Mouse (Mus musculus) ES-E14 (cell line): ENCODE data around the gene Fosl2. TPM values are rescaled to one million over a fixed set of nuclear protein-coding genes. Genes with fewer than 3 reads are reported as not detected.

Source experiments
- DNase-seq: peaks from one replicate; pipeline ENCODE4 v3.0.0-alpha.2; 2013; ENCODE audit warnings: low read depth, low spot score
- H3K27ac ChIP-seq: 2 replicates; pipeline ENCODE4 v1.5.1; 2012; ENCODE audit warnings: low read depth, mild to moderate bottlenecking, low read length, moderate library complexity, mixed read lengths; ENCODE audit not compliant: poor library complexity, insufficient read depth, severe bottlenecking
- H3K36me3 ChIP-seq: 2 replicates; pipeline ENCODE4 v1.6.1; 2012; ENCODE audit warnings: mild to moderate bottlenecking, low read length, moderate library complexity, mixed read lengths; ENCODE audit not compliant: control insufficient read depth, poor library complexity, insufficient read depth, severe bottlenecking
- H3K4me1 ChIP-seq, 2 experiments: fragments of 150-350 bp in 1 of 2; sonication (generic) in 1 of 2; 2 replicates each; pipeline ENCODE4 v1.6.1; 2012; ENCODE audit warnings: low read length in 2 of 2, mild to moderate bottlenecking in 1 of 2, mixed read lengths in 1 of 2; ENCODE audit not compliant: control insufficient read depth in 2 of 2, insufficient read depth in 2 of 2, poor library complexity in 1 of 2
- H3K4me3 ChIP-seq, 2 experiments: fragments of 150-350 bp in 1 of 2; sonication (generic) in 1 of 2; 2 replicates each; pipeline ENCODE4 v1.5.1; 2012; ENCODE audit warnings: low read length in 2 of 2, low read depth in 1 of 2, mild to moderate bottlenecking in 1 of 2, mixed read lengths in 1 of 2; ENCODE audit not compliant: insufficient read depth in 1 of 2, poor library complexity in 1 of 2, severe bottlenecking in 1 of 2
- H3K9ac ChIP-seq: 2 replicates; pipeline ENCODE4 v1.6.1; 2012; ENCODE audit warnings: low read depth, mild to moderate bottlenecking, low read length, mixed read lengths; ENCODE audit not compliant: poor library complexity, insufficient read depth, severe bottlenecking
- H3K9me3 ChIP-seq: fragments of 150-350 bp; sonication (generic); 2 replicates; pipeline ENCODE4 v1.6.1; 2012; ENCODE audit warnings: low read depth, mild to moderate bottlenecking, low read length; ENCODE audit not compliant: control insufficient read depth, insufficient read depth
- CHD2 ChIP-seq: IDR thresholded peaks from 2 replicates; pipeline ENCODE4 v1.6.1; 2014; ENCODE audit warnings: mild to moderate bottlenecking, low read depth, low read length, inconsistent platforms
- HCFC1 ChIP-seq: IDR thresholded peaks from 2 replicates; pipeline ENCODE4 v1.6.1; 2012; ENCODE audit warnings: low read length, inconsistent platforms, borderline replicate concordance; ENCODE audit not compliant: insufficient read depth
- MAFK ChIP-seq: IDR thresholded peaks from 2 replicates; pipeline ENCODE4 v1.6.1; 2014; ENCODE audit warnings: mild to moderate bottlenecking, low read depth, low read length, inconsistent platforms; ENCODE audit not compliant: insufficient read depth
- ZC3H11A ChIP-seq: IDR thresholded peaks from 2 replicates; pipeline ENCODE4 v1.6.1; 2012; ENCODE audit warnings: low read depth, mild to moderate bottlenecking, inconsistent platforms, low read length, borderline replicate concordance
- ZNF384 ChIP-seq: IDR thresholded peaks from 2 replicates; pipeline ENCODE4 v1.6.1; 2012; ENCODE audit warnings: low read depth, low read length, inconsistent platforms
- in situ Hi-C, 2 experiments: fragments of 600-800 bp; cut with MboI; formaldehyde crosslinking; loops; one replicate each; pipeline ENCODE4 v1.15.1; 2025; ENCODE audit warnings: low sequenced_read_pairs in 2 of 2, inconsistent platforms in 1 of 2; ENCODE audit not compliant: unreplicated experiment in 2 of 2
- total RNA-seq: library from RNA; depleted of rRNA; stranded (reverse); fragments of 300-350 nt; gene quantifications from 2 replicates; pipeline ENCODE4 v1.2.3, GENCODE M21; 2012

The Fosl2 gene
- total RNA-seq, 1 experiment = 15.0 TPM

DNA sequence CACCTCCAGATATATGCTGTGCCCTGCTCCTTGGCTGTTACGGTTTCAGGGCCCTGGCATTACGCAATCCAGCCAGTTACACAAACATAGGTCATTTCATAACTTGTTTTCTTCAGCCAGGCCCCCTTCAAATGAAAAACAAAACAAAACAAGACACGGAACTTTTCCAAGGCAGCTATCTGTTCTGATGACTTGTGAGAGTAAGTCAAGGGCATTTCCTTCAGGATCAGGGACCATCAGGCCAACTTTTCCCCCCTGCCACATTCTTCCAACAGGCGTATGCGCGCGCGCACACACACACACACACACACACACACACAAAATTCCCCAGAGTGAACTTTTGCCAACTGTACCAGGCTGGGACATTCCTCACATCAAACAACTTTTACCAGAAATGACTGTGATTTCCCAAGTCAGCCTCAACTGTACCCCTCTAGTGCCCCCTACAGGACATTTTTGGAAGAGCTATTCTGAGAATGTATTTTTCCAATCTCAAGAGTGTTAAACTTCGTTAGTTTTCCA, 4.0 kb downstream of the Fosl2 start:
- no peak overlapping the region for H3K27ac ChIP-seq
- TF ChIP-seq HCFC1 (no peak), CHD2 (no peak), ZC3H11A (peak; percentile 35; the same call in 1 of the 2 replicates)
- no peak overlapping the region for H3K4me3 ChIP-seq
- H3K9me3 ChIP-seq = no peaks in the 10 kb centered on the region
- in situ Hi-C loops = loop anchor here in 1 of 2 experiments (10.0 kb wide), 1 partner anchor 535 kb away; no protein-coding TSS in a partner anchor
- no peak for DNase-seq
- H3K9ac ChIP-seq = no peak overlapping the region
- H3K4me1 ChIP-seq = no peaks in the 10 kb centered on the region
- H3K36me3 ChIP-seq = no peaks in the 10 kb centered on the region

GRCm38 (mm10) chr5:32141899-32142298, 6.3 kb downstream of the Fosl2 start:
- Histone ChIP-seq H3K9me3 (no peaks in the 10 kb centered on the region), H3K4me3 (no peak overlapping the region), H3K4me1 (no peaks in the 10 kb centered on the region), H3K36me3 (no peaks in the 10 kb centered on the region), H3K27ac (no peak overlapping the region), H3K9ac (no peak overlapping the region)
- in situ Hi-C loops = no loop called here
- no peak for DNase-seq
- no peak for TF ChIP-seq HCFC1
- no peak for TF ChIP-seq ZC3H11A
- no peak for TF ChIP-seq ZNF384
- no peak for TF ChIP-seq CHD2
- TF ChIP-seq MAFK = no peak

DNA sequence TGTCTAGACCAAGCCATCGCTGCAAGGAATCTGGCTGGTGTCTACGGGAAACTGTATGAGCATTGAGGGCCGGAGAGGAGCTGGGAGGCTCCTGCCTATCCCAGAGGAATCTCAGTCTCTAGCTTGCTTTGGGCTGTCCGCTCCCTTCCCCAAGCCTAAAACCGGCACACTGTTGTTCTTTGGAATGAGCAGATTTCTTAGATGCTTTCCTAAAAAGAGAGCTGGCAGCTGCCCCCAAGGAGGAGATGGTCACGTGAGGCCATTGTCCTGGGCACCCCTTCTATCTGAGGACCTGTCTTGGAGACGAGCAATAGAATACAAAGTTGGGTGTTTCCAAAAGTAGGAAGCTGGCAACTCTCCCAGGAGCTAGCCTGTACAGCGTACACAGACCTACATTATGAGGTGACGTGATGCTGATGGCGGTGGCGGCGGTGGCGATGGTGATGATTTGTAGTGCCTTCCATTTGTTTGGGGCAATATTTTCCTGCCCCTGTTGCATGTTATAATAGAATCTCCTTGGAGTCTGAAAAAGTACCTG, 7.9 kb downstream of the Fosl2 start:
- in situ Hi-C loops = no loop called here
- H3K27ac ChIP-seq = no peak overlapping the region
- no peak for DNase-seq

GRCm38 (mm10) chr5:32146281-32146680, 10.7 kb downstream of the Fosl2 start:
- no peak overlapping the region for H3K27ac ChIP-seq
- TF ChIP-seq HCFC1 = no peak
- TF ChIP-seq CHD2 = no peak
- no peak for TF ChIP-seq ZC3H11A
- TF ChIP-seq ZNF384 = no peak
- TF ChIP-seq MAFK = no peak
- H3K36me3 ChIP-seq = no peaks in the 10 kb centered on the region
- no peak overlapping the region for H3K4me3 ChIP-seq
- no peak overlapping the region for H3K9ac ChIP-seq
- no peaks in the 10 kb centered on the region for H3K4me1 ChIP-seq
- in situ Hi-C loops = no loop called here
- DNase-seq = no peak
- no peaks in the 10 kb centered on the region for H3K9me3 ChIP-seq

More for the DNA sequence above, 7.9 kb downstream of the Fosl2 start:
- H3K4me1 ChIP-seq = no peaks in the 10 kb centered on the region
- no peak overlapping the region for H3K9ac ChIP-seq
- H3K36me3 ChIP-seq = no peaks in the 10 kb centered on the region
- H3K9me3 ChIP-seq = no peaks in the 10 kb centered on the region
- TF ChIP-seq MAFK = no peak
- TF ChIP-seq ZNF384 = no peak
- TF ChIP-seq HCFC1 = no peak
- no peak for TF ChIP-seq ZC3H11A
- H3K4me3 ChIP-seq = no peak overlapping the region
